Mouse (Mus musculus): Measurements from ENCODE around the gene Zzz3. TPM values are rescaled to one million over a fixed set of nuclear protein-coding genes. Genes with fewer than 3 reads are reported as not detected.

Gene Zzz3
- polyA plus RNA-seq, 1 experiment from 2014 or later: 34.5 TPM

DNA sequence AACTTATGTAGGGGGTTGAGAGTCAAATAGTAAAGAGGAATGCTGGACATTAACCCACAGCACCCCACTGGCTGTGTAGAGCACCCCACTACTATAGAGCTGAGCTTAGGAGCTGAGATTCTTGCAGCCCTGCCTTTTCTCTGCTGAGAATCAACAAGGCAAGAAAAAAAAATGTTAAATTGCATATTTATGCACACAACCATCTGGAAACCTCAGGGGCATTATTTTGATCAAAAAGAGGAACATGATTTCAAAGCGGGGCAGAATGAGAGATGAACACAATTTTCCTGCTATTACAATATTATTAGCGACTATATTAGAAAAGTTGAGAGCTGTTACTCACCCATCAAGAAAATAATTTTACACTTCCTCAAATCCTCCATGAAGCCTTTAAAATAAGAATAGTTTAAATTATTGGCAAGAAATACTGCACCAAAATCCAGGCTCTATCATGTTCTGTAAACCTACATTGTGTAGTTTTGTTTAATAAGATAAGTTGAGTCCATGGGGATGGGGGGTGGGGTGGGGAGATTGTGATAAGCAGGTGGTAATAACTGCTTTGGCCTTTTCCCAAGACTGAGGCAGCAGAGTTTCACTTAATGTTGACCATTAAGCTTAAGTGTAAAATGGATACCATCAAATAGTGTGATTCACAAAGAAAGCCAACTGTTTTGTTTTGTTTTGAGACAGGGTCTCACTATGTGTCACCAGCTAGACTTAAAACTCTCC, 103.9 kb downstream of the Zzz3 start:
- peaks cover 15 to 16% of the 10 kb centered on the region in 2 experiments for H3K4me1 ChIP-seq (ENCODE audit: control insufficient read depth in 2 of 2, insufficient read depth in 2 of 2, low read length in 2 of 2)
- no peaks in the 10 kb centered on the region for H3K9me3 ChIP-seq (ENCODE audit: control insufficient read depth, low read length)
- H3K4me3 ChIP-seq (ENCODE audit: control insufficient read depth in 1 of 2, insufficient read depth in 1 of 2, low read depth in 1 of 2, low read length in 2 of 2): no peak overlapping the region
- no peak for ATAC-seq (ENCODE audit: insufficient number of reproducible peaks, insufficient read depth, low FRiP score, low read depth)
- 79% methylated on average over 2 of the region's 2 CpGs for WGBS
- H3K9ac ChIP-seq (ENCODE audit: low read length): no peak overlapping the region
- H3K36me3 ChIP-seq (ENCODE audit: control insufficient read depth, insufficient read depth, low read length): no peaks in the 10 kb centered on the region
- H3K27me3 ChIP-seq (ENCODE audit: control insufficient read depth, insufficient read depth, low read length): peaks cover 3% of the 10 kb centered on the region; the same call in 1 of the 2 replicates
- H3K27ac ChIP-seq (replicated peaks in 1 of 2; ENCODE audit: control insufficient read depth in 1 of 2, insufficient read depth in 1 of 2, low read depth in 2 of 2, low read length in 2 of 2): no peak overlapping the region
- no peak overlapping the region for H3K4me2 ChIP-seq (ENCODE audit: low read length)

DNA sequence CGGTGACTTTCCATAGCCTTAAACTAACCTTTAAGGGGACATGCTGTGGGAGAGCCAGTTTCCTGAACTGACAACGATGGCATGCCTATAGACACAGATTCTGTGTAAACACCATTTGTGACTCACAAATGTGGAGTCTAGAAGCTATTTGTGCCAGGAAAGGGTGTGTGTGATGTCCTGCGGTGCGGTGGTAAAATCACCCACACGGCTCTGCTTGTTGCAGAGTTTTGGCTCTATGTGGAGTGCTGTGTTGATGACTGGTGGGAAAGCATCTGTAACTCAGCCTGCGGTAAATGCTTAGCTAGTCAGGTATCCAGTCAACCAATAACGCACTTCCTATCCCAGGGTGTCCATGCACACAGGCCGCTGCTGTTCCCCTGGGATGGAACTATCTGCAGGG, 112.6 kb downstream of the Zzz3 start:
- Histone ChIP-seq H3K9ac (ENCODE audit: low read length) (no peak overlapping the region), H3K4me1 (ENCODE audit: control insufficient read depth in 2 of 2, insufficient read depth in 2 of 2, low read length in 2 of 2) (0 out of 4 replicates have a peak, but pooled peaks cover 0 to 2% of the 10 kb centered on the region in 2 experiments), H3K36me3 (ENCODE audit: control insufficient read depth, insufficient read depth, low read length) (no peaks in the 10 kb centered on the region), H3K4me2 (ENCODE audit: low read length) (no peak overlapping the region), H3K4me3 (ENCODE audit: control insufficient read depth in 1 of 2, insufficient read depth in 1 of 2, low read depth in 1 of 2, low read length in 2 of 2) (no peak overlapping the region), H3K27me3 (ENCODE audit: control insufficient read depth, insufficient read depth, low read length) (peaks cover 19% of the 10 kb centered on the region), H3K27ac (replicated peaks in 1 of 2; ENCODE audit: control insufficient read depth in 1 of 2, insufficient read depth in 1 of 2, low read depth in 2 of 2, low read length in 2 of 2) (no peak overlapping the region), H3K9me3 (ENCODE audit: control insufficient read depth, low read length) (no peaks in the 10 kb centered on the region)
- 76% methylated on average over 8 of the region's 8 CpGs for WGBS
- ATAC-seq (ENCODE audit: insufficient number of reproducible peaks, insufficient read depth, low FRiP score, low read depth): no peak

DNA sequence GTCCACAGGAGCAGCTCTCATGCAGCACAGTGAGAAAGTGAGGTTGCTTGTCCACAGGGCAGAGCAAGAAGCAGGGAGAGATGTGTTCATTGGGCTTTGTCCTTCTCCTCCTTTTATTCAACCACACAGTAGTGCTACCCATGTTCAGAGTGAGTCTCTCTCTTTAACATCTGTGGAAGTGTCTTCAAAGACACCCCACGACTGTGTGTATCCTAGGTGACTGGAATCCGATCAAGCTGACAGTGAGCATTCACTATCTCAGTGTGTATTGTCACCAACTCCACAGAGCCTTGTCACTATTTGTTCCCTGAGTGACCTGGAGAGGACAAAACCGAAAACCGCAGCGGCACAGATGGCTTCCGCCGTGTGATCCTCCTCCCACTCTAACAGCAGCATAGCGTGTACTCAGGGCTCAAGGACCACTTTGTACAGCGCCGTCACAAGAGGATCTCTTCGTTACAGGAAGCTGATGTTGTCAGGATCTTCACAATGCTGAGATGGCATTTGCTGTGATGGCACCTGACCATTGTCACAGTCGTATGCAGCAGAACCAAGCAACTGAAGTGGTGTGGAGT, 113.2 kb downstream of the Zzz3 start:
- H3K9me3 ChIP-seq (ENCODE audit: control insufficient read depth, low read length): no peaks in the 10 kb centered on the region
- H3K36me3 ChIP-seq (ENCODE audit: control insufficient read depth, insufficient read depth, low read length): no peaks in the 10 kb centered on the region
- no peak overlapping the region for H3K4me3 ChIP-seq (ENCODE audit: control insufficient read depth in 1 of 2, insufficient read depth in 1 of 2, low read depth in 1 of 2, low read length in 2 of 2)
- H3K9ac ChIP-seq (ENCODE audit: low read length): no peak overlapping the region
- H3K27ac ChIP-seq (replicated peaks in 1 of 2; ENCODE audit: control insufficient read depth in 1 of 2, insufficient read depth in 1 of 2, low read depth in 2 of 2, low read length in 2 of 2): no peak overlapping the region
- 46% methylated on average over 12 of the region's 12 CpGs for WGBS
- H3K27me3 ChIP-seq (ENCODE audit: control insufficient read depth, insufficient read depth, low read length): peaks cover 19% of the 10 kb centered on the region
- H3K4me2 ChIP-seq (ENCODE audit: low read length): no peak overlapping the region
- ATAC-seq (ENCODE audit: insufficient number of reproducible peaks, insufficient read depth, low FRiP score, low read depth): no peak
- H3K4me1 ChIP-seq (ENCODE audit: control insufficient read depth in 2 of 2, insufficient read depth in 2 of 2, low read length in 2 of 2): peaks cover 0 to 3% of the 10 kb centered on the region in 2 experiments; a peak in 1 of 4 replicates

DNA sequence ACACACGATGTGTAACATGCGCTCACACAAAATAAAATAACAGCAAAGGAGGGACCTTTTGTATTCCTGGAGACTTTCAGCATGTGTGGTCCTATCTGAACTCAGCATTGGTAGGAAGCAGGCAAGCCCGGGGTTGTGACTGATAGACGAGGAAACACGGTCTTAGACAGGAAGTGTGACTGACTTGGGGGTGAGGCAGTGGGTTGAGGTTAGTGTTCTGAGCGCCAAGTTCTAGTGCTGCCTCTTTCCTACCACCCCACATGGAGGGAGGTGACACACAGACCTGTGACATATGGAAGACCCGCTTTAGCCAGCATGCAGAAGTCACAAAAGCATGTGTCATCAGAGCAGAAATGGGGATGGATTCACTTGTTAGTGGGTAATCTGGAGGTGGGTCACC, 114.0 kb downstream of the Zzz3 start:
- no peaks in the 10 kb centered on the region for H3K36me3 ChIP-seq (ENCODE audit: control insufficient read depth, insufficient read depth, low read length)
- no peak overlapping the region for H3K27ac ChIP-seq (replicated peaks in 1 of 2; ENCODE audit: control insufficient read depth in 1 of 2, insufficient read depth in 1 of 2, low read depth in 2 of 2, low read length in 2 of 2)
- 79% methylated on average over 7 of the region's 7 CpGs for WGBS
- ATAC-seq (ENCODE audit: insufficient number of reproducible peaks, insufficient read depth, low FRiP score, low read depth): no peak
- peaks cover 19% of the 10 kb centered on the region for H3K27me3 ChIP-seq (ENCODE audit: control insufficient read depth, insufficient read depth, low read length)
- peaks cover 0 to 5% of the 10 kb centered on the region in 2 experiments; a peak in 1 of 4 replicates for H3K4me1 ChIP-seq (ENCODE audit: control insufficient read depth in 2 of 2, insufficient read depth in 2 of 2, low read length in 2 of 2)
- no peak overlapping the region for H3K9ac ChIP-seq (ENCODE audit: low read length)
- H3K4me2 ChIP-seq (ENCODE audit: low read length): no peak overlapping the region
- H3K9me3 ChIP-seq (ENCODE audit: control insufficient read depth, low read length): no peaks in the 10 kb centered on the region
- H3K4me3 ChIP-seq (ENCODE audit: control insufficient read depth in 1 of 2, insufficient read depth in 1 of 2, low read depth in 1 of 2, low read length in 2 of 2): no peak overlapping the region

Other genes starting within 250 kb of the Zzz3 start
- 2.9 and 4.1 TPM in 2 replicates for gene Gipc2, start 229.2 kb upstream of the Zzz3 start, polyA plus RNA-seq (2014; fragmentation: Nextera tagmentation; extraction: Ambion mirVana)
- gene Dnajb4, start 185.2 kb upstream of the Zzz3 start, polyA plus RNA-seq (2014; fragmentation: Nextera tagmentation; extraction: Ambion mirVana): 46.2 and 47.9 TPM in 2 replicates
- 113 and 117 TPM in 2 replicates for gene Fubp1, start 185.1 kb upstream of the Zzz3 start, polyA plus RNA-seq (2014; fragmentation: Nextera tagmentation; extraction: Ambion mirVana)
- 238 and 249 TPM in 2 replicates for gene Nexn, start 129.1 kb upstream of the Zzz3 start, polyA plus RNA-seq (2014; fragmentation: Nextera tagmentation; extraction: Ambion mirVana)
- 15.9 and 16.4 TPM in 2 replicates for gene Miga1, start 55.1 kb upstream of the Zzz3 start, polyA plus RNA-seq (2014; fragmentation: Nextera tagmentation; extraction: Ambion mirVana)
- gene Usp33, start 49.0 kb upstream of the Zzz3 start, polyA plus RNA-seq (2014; fragmentation: Nextera tagmentation; extraction: Ambion mirVana): 29.9 and 33.0 TPM in 2 replicates

All from heart, embryonic 14.5 days (tissue).